Mouse (Mus musculus) MEL (cell line): ENCODE measurements around the gene Doc2b.

Experiments used
- CTCF ChIP-seq, 3 experiments: IDR thresholded peaks in 2 of 3; conservative IDR thresholded peaks in 1 of 3; 2 replicates each; pipeline ENCODE4 v1.5.1; 2011 to 2012; ENCODE audit warnings: low read length in 3 of 3, low read depth in 2 of 3, mild to moderate bottlenecking in 2 of 3, improper control_type of control experiment in 1 of 3, inconsistent platforms in 1 of 3, mixed read lengths in 1 of 3, moderate library complexity in 1 of 3; ENCODE audit not compliant: control insufficient read depth in 1 of 3, insufficient read depth in 1 of 3, poor library complexity in 1 of 3, severe bottlenecking in 1 of 3
- GATA1 ChIP-seq: IDR thresholded peaks from 2 replicates; pipeline ENCODE4 v1.6.1; 2011; ENCODE audit warnings: low read depth, low read length, improper control_type of control experiment
- MAFK ChIP-seq: IDR thresholded peaks from 2 replicates; pipeline ENCODE4 v1.6.1; 2011; ENCODE audit warnings: low read depth, mild to moderate bottlenecking, low read length, improper control_type of control experiment, borderline replicate concordance
- POLR2A ChIP-seq, 2 experiments: IDR thresholded peaks; 2 replicates each; pipeline ENCODE4 v1.6.1; 2011 to 2012; ENCODE audit warnings: low read length in 2 of 2, mild to moderate bottlenecking in 2 of 2, control low read depth in 1 of 2, improper control_type of control experiment in 1 of 2, low read depth in 1 of 2, moderate library complexity in 1 of 2; ENCODE audit not compliant: control insufficient read depth in 1 of 2, insufficient read depth in 1 of 2, poor library complexity in 1 of 2
- POLR2AphosphoS2 ChIP-seq: IDR thresholded peaks from 2 replicates; pipeline ENCODE4 v1.6.1; 2011; ENCODE audit warnings: low read length, improper control_type of control experiment
- SMC3 ChIP-seq: IDR thresholded peaks from 2 replicates; pipeline ENCODE4 v1.6.1; 2011; ENCODE audit warnings: low read depth, low read length, improper control_type of control experiment
- ZC3H11A ChIP-seq: IDR thresholded peaks from 2 replicates; pipeline ENCODE4 v1.6.1; 2012; ENCODE audit warnings: low read depth, mild to moderate bottlenecking, inconsistent platforms, low read length, improper control_type of control experiment

DNA sequence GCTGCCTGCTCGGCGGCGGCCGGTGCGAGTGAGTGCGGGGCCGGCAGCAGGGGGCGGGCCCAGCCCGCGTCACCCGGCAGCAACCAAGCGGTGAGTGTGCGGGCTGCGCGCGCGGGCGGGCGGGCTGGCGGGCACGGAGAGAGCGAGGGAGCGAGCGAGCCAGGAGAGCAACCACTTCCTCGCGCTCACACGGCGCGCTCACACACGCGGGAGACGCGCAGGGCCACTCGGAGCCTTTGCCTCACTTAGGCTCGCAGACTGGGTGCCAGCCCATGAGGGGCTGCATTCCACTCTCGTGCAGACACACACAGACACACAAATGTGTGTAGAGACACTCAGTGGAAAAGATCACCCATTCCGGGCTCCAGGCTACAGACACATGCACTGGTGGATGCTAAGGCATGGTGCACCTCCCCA lies at the start of gene Doc2b:
- TF ChIP-seq POLR2AphosphoS2 = no peak
- TF ChIP-seq GATA1 = no peak
- no peak for TF ChIP-seq ZC3H11A
- no peak for TF ChIP-seq MAFK
- TF ChIP-seq CTCF (IDR thresholded peaks at IDR 0.05 in 2 of 3, conservative IDR thresholded peaks at IDR 0.05 in 1 of 3; ENCODE audit: control insufficient read depth in 1 of 3, insufficient read depth in 1 of 3, low read depth in 2 of 3, low read length in 3 of 3, poor library complexity in 1 of 3, severe bottlenecking in 1 of 3) = no peak
- TF ChIP-seq POLR2A (IDR thresholded peaks at IDR 0.05; ENCODE audit: control insufficient read depth in 1 of 2, insufficient read depth in 1 of 2, low read depth in 1 of 2, low read length in 2 of 2, poor library complexity in 1 of 2) = no peak
- TF ChIP-seq SMC3 = no peak
